Mouse (Mus musculus): ENCODE data around the gene Ccdc120. TPM values are rescaled to one million over a fixed set of nuclear protein-coding genes. Genes with fewer than 3 reads are reported as not detected.
A peak's percentile ranks its signal among the peaks of the same experiment; 100 is the strongest.

Gene Ccdc120
- polyA plus RNA-seq, 1 experiment from 2014 or later: 21.5 TPM

GRCm38 (mm10) chrX:7772766-7773165, 22.1 kb upstream of the Ccdc120 start:
- Histone ChIP-seq H3K27me3 (ENCODE audit: control insufficient read depth, insufficient read depth, low read length) (no peaks in the 10 kb centered on the region), H3K27ac (replicated peaks) (no peak overlapping the region), H3K4me3 (ENCODE audit: low read depth, low read length) (no peak overlapping the region), H3K36me3 (ENCODE audit: control insufficient read depth, insufficient read depth, low read length) (no peaks in the 10 kb centered on the region), H3K9ac (ENCODE audit: low read length) (no peak overlapping the region), H3K4me2 (replicated peaks; ENCODE audit: low read depth) (no peak overlapping the region), H3K9me3 (ENCODE audit: control insufficient read depth, low read length) (no peaks in the 10 kb centered on the region), H3K4me1 (replicated peaks; ENCODE audit: control insufficient read depth, insufficient read depth) (no peaks in the 10 kb centered on the region)
- DNase-seq (ENCODE audit: low spot score) (no peak), ATAC-seq (ENCODE audit: low FRiP score, low TSS enrichment) (no peak)
- 58% methylated on average over 2 of the region's 2 CpGs for WGBS
- TF ChIP-seq EP300 (optimal IDR thresholded peaks at IDR 0.05) (no peak), CTCF (IDR thresholded peaks at IDR 0.05; ENCODE audit: low read depth) (peak; percentile 60)

- 74% methylated on average over 7 of the region's 7 CpGs for WGBS
- no peak overlapping the region for H3K4me3 ChIP-seq (ENCODE audit: low read depth, low read length)
- no peak overlapping the region for H3K9ac ChIP-seq (ENCODE audit: low read length)
- DNase-seq (ENCODE audit: low spot score) (no peak), ATAC-seq (ENCODE audit: low FRiP score, low TSS enrichment) (no peak)
- H3K9me3 ChIP-seq (ENCODE audit: control insufficient read depth, low read length): no peaks in the 10 kb centered on the region
- TF ChIP-seq CTCF (IDR thresholded peaks at IDR 0.05; ENCODE audit: low read depth) (no peak), EP300 (optimal IDR thresholded peaks at IDR 0.05) (no peak)
- no peak overlapping the region for H3K4me2 ChIP-seq (replicated peaks; ENCODE audit: low read depth)
- H3K36me3 ChIP-seq (ENCODE audit: control insufficient read depth, insufficient read depth, low read length): no peaks in the 10 kb centered on the region
- H3K4me1 ChIP-seq (replicated peaks; ENCODE audit: control insufficient read depth, insufficient read depth): no peaks in the 10 kb centered on the region
- no peak overlapping the region for H3K27ac ChIP-seq (replicated peaks)
- no peaks in the 10 kb centered on the region for H3K27me3 ChIP-seq (ENCODE audit: control insufficient read depth, insufficient read depth, low read length)
Measured at GRCm38 (mm10) chrX:7769302-7770017, 18.8 kb upstream of the Ccdc120 start.

- TF ChIP-seq CTCF (IDR thresholded peaks at IDR 0.05; ENCODE audit: low read depth) (0 out of 2 replicates have a peak, but pooled peaks have one; percentile 3), EP300 (optimal IDR thresholded peaks at IDR 0.05) (no peak)
- Histone ChIP-seq H3K4me1 (replicated peaks; ENCODE audit: control insufficient read depth, insufficient read depth) (no peaks in the 10 kb centered on the region), H3K27me3 (ENCODE audit: control insufficient read depth, insufficient read depth, low read length) (no peaks in the 10 kb centered on the region), H3K27ac (replicated peaks) (peak overlapping the region; percentile 69), H3K9ac (ENCODE audit: low read length) (no peak overlapping the region), H3K9me3 (ENCODE audit: control insufficient read depth, low read length) (no peaks in the 10 kb centered on the region), H3K4me3 (ENCODE audit: low read depth, low read length) (0 out of 2 replicates have a peak overlapping the region, but pooled peaks have one; percentile 54), H3K36me3 (ENCODE audit: control insufficient read depth, insufficient read depth, low read length) (no peaks in the 10 kb centered on the region), H3K4me2 (replicated peaks; ENCODE audit: low read depth) (peak overlapping the region; percentile 61)
- peak; percentile 67 for DNase-seq (ENCODE audit: low spot score)
- peak; percentile 57 for ATAC-seq (ENCODE audit: low FRiP score, low TSS enrichment)
- 14% methylated on average over 11 of the region's 11 CpGs for WGBS
Measured at GRCm38 (mm10) chrX:7765764-7766163, 15.1 kb upstream of the Ccdc120 start.

DNA sequence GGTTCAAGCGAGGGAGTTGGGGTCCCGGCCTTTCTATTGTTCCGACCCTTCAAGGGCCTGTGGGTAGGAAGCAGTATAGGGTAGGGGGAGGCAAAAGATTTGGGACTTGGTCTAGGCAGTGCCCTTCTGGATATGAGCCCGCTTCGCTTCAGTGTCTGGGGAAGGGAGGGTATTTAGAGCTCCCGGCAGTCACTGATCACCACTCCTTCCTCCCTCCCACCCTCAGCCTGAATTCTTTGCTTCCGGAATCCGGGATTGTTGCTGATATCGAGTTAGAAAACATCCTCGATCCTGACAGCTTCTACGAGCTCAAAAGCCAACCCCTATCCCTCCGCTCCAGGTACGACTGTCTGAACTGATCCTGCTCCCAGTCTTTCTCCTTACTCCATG, 14.6 kb upstream of the Ccdc120 start:
- TF ChIP-seq CTCF (IDR thresholded peaks at IDR 0.05; ENCODE audit: low read depth): no peak
- TF ChIP-seq EP300 (optimal IDR thresholded peaks at IDR 0.05): no peak
- Histone ChIP-seq H3K4me1 (replicated peaks; ENCODE audit: control insufficient read depth, insufficient read depth) (no peaks in the 10 kb centered on the region), H3K36me3 (ENCODE audit: control insufficient read depth, insufficient read depth, low read length) (no peaks in the 10 kb centered on the region), H3K9me3 (ENCODE audit: control insufficient read depth, low read length) (no peaks in the 10 kb centered on the region), H3K4me3 (ENCODE audit: low read depth, low read length) (peak overlapping the region; percentile 54; the same call in 1 of the 2 replicates), H3K9ac (ENCODE audit: low read length) (no peak overlapping the region), H3K4me2 (replicated peaks; ENCODE audit: low read depth) (peak overlapping the region; percentile 61), H3K27me3 (ENCODE audit: control insufficient read depth, insufficient read depth, low read length) (no peaks in the 10 kb centered on the region), H3K27ac (replicated peaks) (peak overlapping the region; percentile 69)
- WGBS: 26% methylated on average over 13 of the region's 13 CpGs
- ATAC-seq (ENCODE audit: low FRiP score, low TSS enrichment): no peak
- DNase-seq (ENCODE audit: low spot score): no peak

GRCm38 (mm10) chrX:7764657-7765280, 14.1 kb upstream of the Ccdc120 start:
- Histone ChIP-seq H3K4me2 (replicated peaks; ENCODE audit: low read depth) (peak overlapping the region; percentile 61), H3K27ac (replicated peaks) (0 out of 2 replicates have a peak overlapping the region, but pooled peaks have one; percentile 89), H3K27me3 (ENCODE audit: control insufficient read depth, insufficient read depth, low read length) (no peaks in the 10 kb centered on the region), H3K36me3 (ENCODE audit: control insufficient read depth, insufficient read depth, low read length) (no peaks in the 10 kb centered on the region), H3K4me1 (replicated peaks; ENCODE audit: control insufficient read depth, insufficient read depth) (no peaks in the 10 kb centered on the region), H3K4me3 (ENCODE audit: low read depth, low read length) (peak overlapping the region; percentile 54), H3K9ac (ENCODE audit: low read length) (no peak overlapping the region), H3K9me3 (ENCODE audit: control insufficient read depth, low read length) (no peaks in the 10 kb centered on the region)
- no peak for DNase-seq (ENCODE audit: low spot score)
- TF ChIP-seq EP300 (optimal IDR thresholded peaks at IDR 0.05) (no peak), CTCF (IDR thresholded peaks at IDR 0.05; ENCODE audit: low read depth) (no peak)
- 39% methylated on average over 8 of the region's 9 CpGs for WGBS
- no peak for ATAC-seq (ENCODE audit: low FRiP score, low TSS enrichment)

Measured in stomach, postnatal 0 days (tissue).